Mouse (Mus musculus) c-Kit-positive CD71-negative TER-119-negative erythroid progenitor cells, embryonic 14.5 days (primary cell): ENCODE measurements at regions not wholly inside any gene's neighbourhood (a gene's known extent, or its start where the extent isn't known, plus 50 kb on each side); places are given as distances from the start of the nearest gene placed in this dataset.
"Not testable (repeated sequence)": the region's sequence is repeated elsewhere in the genome, so short reads cannot be mapped to it uniquely, and the experiment has no call there.

ENCODE experiments used
- DNase-seq: peaks from one replicate; pipeline ENCODE4 v3.0.0-alpha.2; 2013; ENCODE audit warnings: low read depth

- DNase-seq, result no peak
Measured at GRCm38 (mm10) chr9:72166084-72166483, 54.4 kb upstream of the Tcf12 start.

- DNase-seq, result no peak
Measured at GRCm38 (mm10) chr9:72166611-72167010, 54.9 kb upstream of the Tcf12 start.

GRCm38 (mm10) chr9:72169231-72169630 is 57.6 kb upstream of the Tcf12 start:
- DNase-seq, result no peak

- peak; percentile 17 for DNase-seq
Measured at GRCm38 (mm10) chr9:72169728-72170188, 58.1 kb upstream of the Tcf12 start.

GRCm38 (mm10) chr9:72170235-72170634 is 58.6 kb upstream of the Tcf12 start:
- DNase-seq, result no peak

GRCm38 (mm10) chr9:72172331-72172730 is 60.7 kb upstream of the Tcf12 start:
- DNase-seq, result no peak

GRCm38 (mm10) chr9:72180972-72181371 is 69.3 kb upstream of the Tcf12 start:
- DNase-seq, result no peak

- no peak for DNase-seq
Measured at GRCm38 (mm10) chr9:72183336-72183735, 71.7 kb upstream of the Tcf12 start.

- DNase-seq, result no peak
Measured at GRCm38 (mm10) chr9:72183925-72184324, 72.3 kb upstream of the Tcf12 start.

GRCm38 (mm10) chr9:72189867-72190266 is 78.2 kb upstream of the Tcf12 start:
- DNase-seq, result no peak

- DNase-seq, result no peak
Measured at GRCm38 (mm10) chr9:72190631-72191030, 79.0 kb upstream of the Tcf12 start.

GRCm38 (mm10) chr9:72191091-72191490 is 79.4 kb upstream of the Tcf12 start:
- DNase-seq, result no peak

GRCm38 (mm10) chr9:72192051-72192952 is 80.6 kb upstream of the Tcf12 start:
- DNase-seq, result peak; percentile 14

- not testable (repeated sequence) for DNase-seq
Measured at GRCm38 (mm10) chr9:72192953-72193337, 81.3 kb upstream of the Tcf12 start.

- no peak for DNase-seq
Measured at GRCm38 (mm10) chr9:72195348-72195747, 79.3 kb upstream of the Zfp280d start.

- DNase-seq, result no peak
Measured at GRCm38 (mm10) chr9:72196626-72197330, 77.9 kb upstream of the Zfp280d start.

- no peak for DNase-seq
Measured at GRCm38 (mm10) chr9:72197331-72197732, 77.3 kb upstream of the Zfp280d start.

- DNase-seq, result no peak
Measured at GRCm38 (mm10) chr9:72198976-72199375, 75.7 kb upstream of the Zfp280d start.

GRCm38 (mm10) chr9:72204357-72204905 is 70.2 kb upstream of the Zfp280d start:
- DNase-seq, result no peak

GRCm38 (mm10) chr9:72205815-72206214 is 68.8 kb upstream of the Zfp280d start:
- DNase-seq, result no peak

- DNase-seq, result no peak
Measured at GRCm38 (mm10) chr9:72206911-72207310, 67.7 kb upstream of the Zfp280d start.

GRCm38 (mm10) chr9:72208296-72208695 is 66.4 kb upstream of the Zfp280d start:
- DNase-seq, result no peak
